Mouse (Mus musculus) kidney, embryonic 15.5 days (tissue): ENCODE data around the gene Serbp1. TPM values are rescaled to one million over a fixed set of nuclear protein-coding genes. Genes with fewer than 3 reads are reported as not detected.

Experiments
- ATAC-seq: fragments of 200-750 bp; cut with Nextera tagmentation; replicated peaks from 2 replicates; pipeline ENCODE4 v1.8.0; 2017; ENCODE audit warnings: moderate TSS enrichment; ENCODE audit not compliant: low FRiP score
- H3K27ac ChIP-seq: fragments of 300-500 bp; sonication (generic); 2 replicates; pipeline ENCODE4 v1.5.1; 2015; ENCODE audit warnings: mild to moderate bottlenecking, inconsistent platforms
- H3K27me3 ChIP-seq: fragments of 300-500 bp; sonication (generic); 2 replicates; pipeline ENCODE4 v1.6.1; 2015; ENCODE audit warnings: inconsistent platforms
- H3K36me3 ChIP-seq: fragments of 300-500 bp; sonication (generic); 2 replicates; pipeline ENCODE4 v1.6.1; 2015; ENCODE audit warnings: inconsistent platforms
- H3K4me1 ChIP-seq: fragments of 300-500 bp; sonication (generic); 2 replicates; pipeline ENCODE4 v1.6.1; 2015; ENCODE audit warnings: inconsistent platforms
- H3K4me2 ChIP-seq: fragments of 300-500 bp; sonication (generic); 2 replicates; pipeline ENCODE4 v1.6.1; 2015; ENCODE audit warnings: moderate library complexity, mild to moderate bottlenecking, inconsistent platforms
- H3K4me3 ChIP-seq: fragments of 300-500 bp; sonication (generic); replicated peaks from 2 replicates; pipeline ENCODE4 v1.5.1; 2015; ENCODE audit warnings: mild to moderate bottlenecking, inconsistent platforms
- H3K9ac ChIP-seq: fragments of 300-500 bp; sonication (generic); 2 replicates; pipeline ENCODE4 v1.6.1; 2015; ENCODE audit warnings: mild to moderate bottlenecking, inconsistent platforms
- H3K9me3 ChIP-seq: fragments of 300-500 bp; sonication (generic); replicated peaks from 2 replicates; pipeline ENCODE4 v1.6.1; 2016; ENCODE audit warnings: inconsistent platforms
- WGBS: fragments of 180-500 bp; shearing (Covaris S2); methylation state at CpG from one replicate; pipeline ENCODE4 v1.1.7; 2015; ENCODE audit warnings: mixed read lengths; 5-methylcytosine and 5-hydroxymethylcytosine counted together
- polyA plus RNA-seq: library from polyadenylated mRNA; unstranded; fragments of >200 nt; fragmentation: Nextera tagmentation; extraction: Ambion mirVana; gene quantifications from 2 replicates; pipeline ENCODE4 v1.2.1, GENCODE M21; 2015

Gene Serbp1
- polyA plus RNA-seq, 1 experiment from 2014 or later: 435 TPM

- Histone ChIP-seq H3K9me3 (no peaks in the 10 kb centered on the region), H3K4me2 (no peak overlapping the region), H3K36me3 (peaks cover 69% of the 10 kb centered on the region), H3K27me3 (no peaks in the 10 kb centered on the region), H3K27ac (no peak overlapping the region), H3K4me3 (no peak overlapping the region), H3K9ac (no peak overlapping the region), H3K4me1 (no peaks in the 10 kb centered on the region)
- WGBS: 83% methylated on average over 5 of the region's 5 CpGs
- no peak for ATAC-seq
Measured at GRCm38 (mm10) chr6:67277944-67278343, 40.0 kb downstream of the Serbp1 start.

GRCm38 (mm10) chr6:67281614-67282197, 43.7 kb downstream of the Serbp1 start:
- no peak overlapping the region for H3K4me2 ChIP-seq
- no peak overlapping the region for H3K27ac ChIP-seq
- H3K9ac ChIP-seq: no peak overlapping the region
- H3K4me1 ChIP-seq: no peaks in the 10 kb centered on the region
- no peak for ATAC-seq
- peaks cover 69% of the 10 kb centered on the region for H3K36me3 ChIP-seq
- no peak overlapping the region for H3K4me3 ChIP-seq
- H3K9me3 ChIP-seq: no peaks in the 10 kb centered on the region
- 90% methylated on average over 9 of the region's 9 CpGs for WGBS
- no peaks in the 10 kb centered on the region for H3K27me3 ChIP-seq

GRCm38 (mm10) chr6:67282897-67283296, 44.9 kb downstream of the Serbp1 start:
- peaks cover 66% of the 10 kb centered on the region for H3K36me3 ChIP-seq
- ATAC-seq: no peak
- WGBS: 90% methylated on average over 1 of the region's 1 CpGs

GRCm38 (mm10) chr6:67292042-67292623, 54.2 kb downstream of the Serbp1 start:
- Histone ChIP-seq H3K4me1 (no peaks in the 10 kb centered on the region), H3K36me3 (peaks cover 33% of the 10 kb centered on the region), H3K4me2 (no peak overlapping the region), H3K4me3 (no peak overlapping the region), H3K9ac (no peak overlapping the region), H3K27ac (no peak overlapping the region), H3K9me3 (no peaks in the 10 kb centered on the region), H3K27me3 (no peaks in the 10 kb centered on the region)
- no peak for ATAC-seq
- 84% methylated on average over 5 of the region's 5 CpGs for WGBS

More at GRCm38 (mm10) chr6:67282897-67283296, 44.9 kb downstream of the Serbp1 start:
- no peaks in the 10 kb centered on the region for H3K27me3 ChIP-seq
- no peak overlapping the region for H3K27ac ChIP-seq
- H3K9me3 ChIP-seq: no peaks in the 10 kb centered on the region
- H3K4me1 ChIP-seq: no peaks in the 10 kb centered on the region
- H3K9ac ChIP-seq: no peak overlapping the region
- no peak overlapping the region for H3K4me2 ChIP-seq
- no peak overlapping the region for H3K4me3 ChIP-seq

- Histone ChIP-seq H3K9ac (no peak overlapping the region), H3K36me3 (peaks cover 5% of the 10 kb centered on the region; the same call in 1 of the 2 replicates), H3K27me3 (no peaks in the 10 kb centered on the region), H3K4me2 (no peak overlapping the region), H3K4me1 (peaks cover 12% of the 10 kb centered on the region), H3K27ac (no peak overlapping the region), H3K9me3 (no peaks in the 10 kb centered on the region), H3K4me3 (no peak overlapping the region)
- no peak for ATAC-seq
- 57% methylated on average over 5 of the region's 5 CpGs for WGBS
Measured at GRCm38 (mm10) chr6:67296126-67296525, 58.1 kb downstream of the Serbp1 start.

GRCm38 (mm10) chr6:67298742-67299141, 60.8 kb downstream of the Serbp1 start:
- H3K4me3 ChIP-seq: no peak overlapping the region
- WGBS: 81% methylated on average over 5 of the region's 5 CpGs
- no peak for ATAC-seq
- no peaks in the 10 kb centered on the region for H3K27me3 ChIP-seq
- no peak overlapping the region for H3K27ac ChIP-seq
- H3K9ac ChIP-seq: no peak overlapping the region
- H3K9me3 ChIP-seq: no peaks in the 10 kb centered on the region
- H3K4me2 ChIP-seq: no peak overlapping the region
- no peaks in the 10 kb centered on the region for H3K36me3 ChIP-seq
- peaks cover 17% of the 10 kb centered on the region for H3K4me1 ChIP-seq

- Histone ChIP-seq H3K4me3 (no peak overlapping the region), H3K4me2 (no peak overlapping the region), H3K36me3 (no peaks in the 10 kb centered on the region), H3K9me3 (no peaks in the 10 kb centered on the region), H3K4me1 (peaks cover 17% of the 10 kb centered on the region), H3K27ac (0 out of 2 replicates have a peak overlapping the region, but pooled peaks have one; percentile 18), H3K27me3 (no peaks in the 10 kb centered on the region), H3K9ac (no peak overlapping the region)
- ATAC-seq: peak; percentile 45; the same call in 1 of the 2 replicates
- 48% methylated on average over 4 of the region's 4 CpGs for WGBS
Measured at GRCm38 (mm10) chr6:67300300-67300699, 62.3 kb downstream of the Serbp1 start.

- no peak overlapping the region for H3K4me2 ChIP-seq
Measured at GRCm38 (mm10) chr6:67300710-67301163, 62.8 kb downstream of the Serbp1 start.

GRCm38 (mm10) chr6:67301230-67301629, 63.3 kb downstream of the Serbp1 start:
- Histone ChIP-seq H3K4me2 (no peak overlapping the region), H3K27ac (0 out of 2 replicates have a peak overlapping the region, but pooled peaks have one; percentile 4), H3K4me1 (peaks cover 17% of the 10 kb centered on the region), H3K4me3 (no peak overlapping the region), H3K9ac (no peak overlapping the region), H3K27me3 (no peaks in the 10 kb centered on the region), H3K36me3 (no peaks in the 10 kb centered on the region), H3K9me3 (no peaks in the 10 kb centered on the region)
- 79% methylated on average over 3 of the region's 3 CpGs for WGBS
- no peak for ATAC-seq

More at GRCm38 (mm10) chr6:67300710-67301163, 62.8 kb downstream of the Serbp1 start:
- Histone ChIP-seq H3K27me3 (no peaks in the 10 kb centered on the region), H3K36me3 (no peaks in the 10 kb centered on the region), H3K9ac (no peak overlapping the region), H3K9me3 (no peaks in the 10 kb centered on the region), H3K27ac (0 out of 2 replicates have a peak overlapping the region, but pooled peaks have one; percentile 18), H3K4me3 (no peak overlapping the region), H3K4me1 (peaks cover 17% of the 10 kb centered on the region)
- 0 out of 2 replicates have a peak, but pooled peaks have one; percentile 29 for ATAC-seq
- whole genome bisulfite sequencing: 26% methylated on average over 6 of the region's 6 CpGs

GRCm38 (mm10) chr6:67302471-67302870, 64.5 kb downstream of the Serbp1 start:
- Histone ChIP-seq H3K9ac (no peak overlapping the region), H3K4me2 (no peak overlapping the region), H3K36me3 (no peaks in the 10 kb centered on the region), H3K4me3 (no peak overlapping the region), H3K9me3 (no peaks in the 10 kb centered on the region), H3K4me1 (peaks cover 17% of the 10 kb centered on the region), H3K27ac (no peak overlapping the region), H3K27me3 (no peaks in the 10 kb centered on the region)
- 76% methylated on average over 4 of the region's 4 CpGs for WGBS
- no peak for ATAC-seq

- peaks cover 17% of the 10 kb centered on the region for H3K4me1 ChIP-seq
- no peaks in the 10 kb centered on the region for H3K9me3 ChIP-seq
- no peaks in the 10 kb centered on the region for H3K27me3 ChIP-seq
- 82% methylated on average over 10 of the region's 10 CpGs for WGBS
- H3K4me3 ChIP-seq: no peak overlapping the region
- no peak overlapping the region for H3K27ac ChIP-seq
- ATAC-seq: no peak
- H3K9ac ChIP-seq: no peak overlapping the region
- H3K36me3 ChIP-seq: no peaks in the 10 kb centered on the region
- H3K4me2 ChIP-seq: no peak overlapping the region
Measured at GRCm38 (mm10) chr6:67303210-67303609, 65.2 kb downstream of the Serbp1 start.

GRCm38 (mm10) chr6:67308994-67309393, 71.0 kb downstream of the Serbp1 start:
- no peaks in the 10 kb centered on the region for H3K36me3 ChIP-seq
- no peak overlapping the region for H3K9ac ChIP-seq
- WGBS: 88% methylated on average over 3 of the region's 3 CpGs
- ATAC-seq: no peak
- H3K27ac ChIP-seq: no peak overlapping the region
- H3K4me2 ChIP-seq: no peak overlapping the region
- H3K27me3 ChIP-seq: no peaks in the 10 kb centered on the region
- no peak overlapping the region for H3K4me3 ChIP-seq
- no peaks in the 10 kb centered on the region for H3K9me3 ChIP-seq
- no peaks in the 10 kb centered on the region for H3K4me1 ChIP-seq
